Mouse (Mus musculus): ENCODE data around the gene Tmtc2. TPM values are rescaled to one million over a fixed set of nuclear protein-coding genes. Genes with fewer than 3 reads are reported as not detected.
A peak's percentile ranks its signal among the peaks of the same experiment; 100 is the strongest.

Tmtc2 gene
- polyA plus RNA-seq, 1 experiment from 2014 or later: 6.9 TPM

DNA sequence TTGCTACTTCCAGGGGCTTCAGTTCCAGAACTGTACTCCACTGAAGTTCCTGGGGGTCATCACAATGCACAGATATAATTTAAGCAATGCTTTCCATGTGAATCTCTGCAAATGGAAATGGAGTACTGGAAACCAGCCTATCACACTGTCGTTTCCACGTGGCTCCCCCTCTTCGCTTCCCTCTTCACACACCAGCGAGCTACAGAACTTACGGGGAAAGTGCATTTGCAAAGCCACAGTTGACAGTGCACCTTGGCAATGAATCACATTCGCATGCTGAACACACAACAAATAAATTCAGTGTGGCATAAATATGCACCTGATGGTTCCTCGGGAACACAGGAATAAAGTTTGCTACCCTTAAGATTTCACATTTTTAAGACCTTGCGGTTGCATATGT, 3.2 kb downstream of the Tmtc2 start:
- DNase-seq (no peak), ATAC-seq (ENCODE audit: insufficient read depth) (no peak)
- Histone ChIP-seq H3K4me3 (ENCODE audit: low read depth, low read length) (no peak overlapping the region), H3K36me3 (ENCODE audit: insufficient read depth) (no peaks in the 10 kb centered on the region), H3K27me3 (ENCODE audit: insufficient read depth, low read length) (no peaks in the 10 kb centered on the region), H3K9me3 (ENCODE audit: low read depth, low read length) (no peaks in the 10 kb centered on the region), H3K4me1 (ENCODE audit: insufficient read depth) (no peaks in the 10 kb centered on the region), H3K9ac (no peak overlapping the region), H3K4me2 (peak overlapping the region; percentile 16; the same call in 1 of the 2 replicates), H3K27ac (ENCODE audit: low read depth) (no peak overlapping the region)
- 77% methylated on average over 8 of the region's 8 CpGs for WGBS
- TF ChIP-seq CTCF (IDR thresholded peaks at IDR 0.05; ENCODE audit: low read depth): no peak

DNA sequence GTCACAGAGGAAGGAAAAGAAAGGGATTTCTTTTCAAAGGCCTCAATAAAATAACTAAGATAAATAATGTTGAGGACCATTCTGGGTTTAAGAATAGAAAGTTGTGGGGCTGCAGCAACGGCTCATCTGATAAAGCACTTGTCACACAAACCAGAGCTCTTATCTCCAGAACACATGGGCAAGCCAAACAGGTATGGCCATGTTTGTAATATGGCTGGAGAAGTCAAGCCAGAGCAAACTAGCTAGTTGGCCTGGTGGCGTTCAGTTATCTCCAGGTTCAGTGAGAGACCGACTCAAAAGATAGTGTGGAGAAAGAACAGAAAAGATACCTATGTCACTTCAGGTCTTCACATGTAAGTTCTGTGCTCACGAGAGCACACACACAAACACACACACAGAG, 4.7 kb downstream of the Tmtc2 start:
- H3K4me2 ChIP-seq: no peak overlapping the region
- no peak for TF ChIP-seq CTCF (IDR thresholded peaks at IDR 0.05; ENCODE audit: low read depth)
- H3K9me3 ChIP-seq (ENCODE audit: low read depth, low read length): no peaks in the 10 kb centered on the region
- no peak overlapping the region for H3K4me3 ChIP-seq (ENCODE audit: low read depth, low read length)
- no peaks in the 10 kb centered on the region for H3K27me3 ChIP-seq (ENCODE audit: insufficient read depth, low read length)
- no peak overlapping the region for H3K27ac ChIP-seq (ENCODE audit: low read depth)
- H3K9ac ChIP-seq: no peak overlapping the region
- H3K4me1 ChIP-seq (ENCODE audit: insufficient read depth): no peaks in the 10 kb centered on the region
- H3K36me3 ChIP-seq (ENCODE audit: insufficient read depth): no peaks in the 10 kb centered on the region
- DNase-seq: no peak
- no peak for ATAC-seq (ENCODE audit: insufficient read depth)
- 61% methylated on average over 4 of the region's 4 CpGs for WGBS

DNA sequence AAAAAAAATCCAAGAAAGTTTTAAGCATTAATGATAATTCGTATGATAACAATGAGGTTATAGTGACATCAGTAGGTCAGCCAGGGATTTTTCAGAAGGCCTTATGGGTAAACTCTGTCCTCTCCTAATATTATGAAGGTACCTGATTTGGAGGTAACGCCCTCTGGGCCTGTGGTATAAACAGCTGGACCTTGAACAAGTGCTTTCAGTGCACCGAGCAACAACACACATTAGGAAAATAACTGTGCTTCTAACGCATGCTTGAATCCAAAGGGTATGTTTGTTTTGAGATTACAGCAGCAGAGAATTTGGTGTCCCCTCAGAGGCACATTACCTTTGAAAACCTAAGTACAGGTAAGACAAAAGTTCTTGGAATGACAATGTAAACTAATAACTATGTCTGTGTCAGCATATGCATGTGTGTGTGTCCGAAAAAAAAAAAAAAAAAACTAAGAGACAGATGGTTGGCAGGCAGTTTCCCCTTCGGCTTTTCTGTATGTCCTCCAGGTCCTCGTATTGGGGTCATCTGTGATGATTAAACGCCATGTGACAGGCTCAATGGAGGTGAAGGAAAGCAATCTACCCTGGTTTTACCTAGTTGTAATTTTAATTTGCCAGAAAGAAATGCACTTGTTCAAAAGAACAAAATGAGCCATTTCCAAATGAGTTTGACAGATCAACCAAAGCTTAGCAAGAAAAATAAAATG, 6.3 kb downstream of the Tmtc2 start:
- H3K27me3 ChIP-seq (ENCODE audit: insufficient read depth, low read length): no peaks in the 10 kb centered on the region
- DNase-seq (no peak), ATAC-seq (ENCODE audit: insufficient read depth) (no peak)
- 75% methylated on average over 8 of the region's 8 CpGs for WGBS
- H3K36me3 ChIP-seq (ENCODE audit: insufficient read depth): no peaks in the 10 kb centered on the region
- H3K27ac ChIP-seq (ENCODE audit: low read depth): no peak overlapping the region
- no peak overlapping the region for H3K4me2 ChIP-seq
- no peak for TF ChIP-seq CTCF (IDR thresholded peaks at IDR 0.05; ENCODE audit: low read depth)
- no peaks in the 10 kb centered on the region for H3K4me1 ChIP-seq (ENCODE audit: insufficient read depth)
- no peak overlapping the region for H3K9ac ChIP-seq
- no peak overlapping the region for H3K4me3 ChIP-seq (ENCODE audit: low read depth, low read length)
- H3K9me3 ChIP-seq (ENCODE audit: low read depth, low read length): no peaks in the 10 kb centered on the region

DNA sequence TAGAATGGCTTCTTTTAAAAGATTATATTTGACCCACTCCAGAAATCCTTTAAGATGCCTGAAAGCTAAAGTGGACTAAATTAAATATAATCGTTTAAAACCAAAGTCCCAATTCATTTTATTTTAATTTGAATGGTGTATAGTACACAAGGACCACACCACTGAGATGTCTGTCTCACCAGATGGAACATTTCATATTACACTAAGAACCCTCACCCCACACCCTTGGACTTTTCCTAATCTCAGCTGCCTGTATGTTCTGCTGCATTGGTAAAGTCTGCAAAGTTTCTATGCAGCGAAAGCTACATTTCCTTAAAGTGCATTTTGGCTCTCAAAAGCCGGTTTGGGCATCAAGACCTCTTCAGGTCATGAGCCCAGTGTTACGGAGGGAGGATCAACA, 12.7 kb downstream of the Tmtc2 start:
- no peak overlapping the region for H3K4me3 ChIP-seq (ENCODE audit: low read depth, low read length)
- H3K9me3 ChIP-seq (ENCODE audit: low read depth, low read length): no peaks in the 10 kb centered on the region
- H3K27ac ChIP-seq (ENCODE audit: low read depth): no peak overlapping the region
- H3K27me3 ChIP-seq (ENCODE audit: insufficient read depth, low read length): no peaks in the 10 kb centered on the region
- no peaks in the 10 kb centered on the region for H3K36me3 ChIP-seq (ENCODE audit: insufficient read depth)
- DNase-seq (peak; percentile 72), ATAC-seq (ENCODE audit: insufficient read depth) (peak; percentile 87)
- no peaks in the 10 kb centered on the region for H3K4me1 ChIP-seq (ENCODE audit: insufficient read depth)
- TF ChIP-seq CTCF (IDR thresholded peaks at IDR 0.05; ENCODE audit: low read depth): no peak
- H3K4me2 ChIP-seq: no peak overlapping the region
- 51% methylated on average over 4 of the region's 4 CpGs for WGBS
- no peak overlapping the region for H3K9ac ChIP-seq

DNA sequence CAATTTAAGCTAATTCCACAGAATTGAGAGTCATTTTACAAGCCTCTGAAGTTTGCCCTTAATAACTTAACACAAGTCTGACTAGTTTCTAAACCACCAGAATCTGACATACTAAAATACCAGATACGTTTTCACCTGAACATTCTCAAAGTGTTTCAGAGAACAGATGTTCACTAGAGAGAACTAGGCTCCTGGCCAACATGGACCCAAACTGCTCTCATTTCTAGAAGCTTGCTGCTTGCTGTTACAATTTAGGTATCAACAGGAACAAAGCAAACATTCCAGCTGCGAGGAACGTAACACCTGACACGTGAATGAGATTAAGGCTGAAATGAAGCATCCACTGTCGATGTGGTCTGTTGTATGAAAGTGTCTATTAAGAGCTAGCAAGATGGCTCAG, 16.7 kb downstream of the Tmtc2 start:
- WGBS: 57% methylated on average over 5 of the region's 5 CpGs
- H3K4me2 ChIP-seq: no peak overlapping the region
- no peak overlapping the region for H3K9ac ChIP-seq
- H3K4me1 ChIP-seq (ENCODE audit: insufficient read depth): no peaks in the 10 kb centered on the region
- no peaks in the 10 kb centered on the region for H3K27me3 ChIP-seq (ENCODE audit: insufficient read depth, low read length)
- DNase-seq (no peak), ATAC-seq (ENCODE audit: insufficient read depth) (no peak)
- no peak overlapping the region for H3K27ac ChIP-seq (ENCODE audit: low read depth)
- no peaks in the 10 kb centered on the region for H3K36me3 ChIP-seq (ENCODE audit: insufficient read depth)
- TF ChIP-seq CTCF (IDR thresholded peaks at IDR 0.05; ENCODE audit: low read depth): no peak
- no peak overlapping the region for H3K4me3 ChIP-seq (ENCODE audit: low read depth, low read length)
- H3K9me3 ChIP-seq (ENCODE audit: low read depth, low read length): no peaks in the 10 kb centered on the region

DNA sequence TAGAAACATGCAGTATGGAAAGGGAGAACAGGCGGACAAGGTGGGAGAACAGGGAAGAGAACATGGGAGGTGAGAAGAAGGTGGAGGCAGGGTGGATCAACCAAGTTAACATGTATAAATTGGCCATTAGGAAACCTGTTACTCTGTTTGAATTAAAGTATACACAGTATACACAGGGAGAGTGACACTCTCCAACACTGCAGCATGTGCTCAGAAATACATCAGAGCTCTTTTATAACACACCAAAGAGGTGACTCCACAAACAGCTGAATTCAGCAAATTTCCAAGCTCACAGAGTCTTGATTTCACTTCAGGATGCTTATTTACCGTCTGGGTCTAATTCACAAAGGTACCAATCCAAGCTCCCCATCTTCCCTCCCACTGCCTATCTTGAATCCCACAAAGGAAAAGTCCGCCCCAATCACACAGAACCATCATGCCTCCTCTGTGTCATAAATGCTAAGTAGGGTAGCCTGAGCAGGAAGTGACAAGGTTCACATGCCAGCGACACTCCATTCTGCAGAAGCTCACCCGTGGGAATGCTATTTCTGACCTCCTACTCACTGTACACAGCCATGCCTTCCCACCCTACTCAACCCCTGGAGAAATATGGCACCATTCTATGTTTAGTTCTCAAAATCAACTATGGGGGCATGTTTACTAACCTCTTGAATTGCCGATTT, 17.2 kb downstream of the Tmtc2 start:
- Histone ChIP-seq H3K9ac (no peak overlapping the region), H3K9me3 (ENCODE audit: low read depth, low read length) (no peaks in the 10 kb centered on the region), H3K36me3 (ENCODE audit: insufficient read depth) (no peaks in the 10 kb centered on the region), H3K4me2 (no peak overlapping the region), H3K4me3 (ENCODE audit: low read depth, low read length) (no peak overlapping the region), H3K4me1 (ENCODE audit: insufficient read depth) (no peaks in the 10 kb centered on the region), H3K27me3 (ENCODE audit: insufficient read depth, low read length) (no peaks in the 10 kb centered on the region), H3K27ac (ENCODE audit: low read depth) (no peak overlapping the region)
- WGBS: 65% methylated on average over 6 of the region's 6 CpGs
- TF ChIP-seq CTCF (IDR thresholded peaks at IDR 0.05; ENCODE audit: low read depth): no peak
- ATAC-seq (ENCODE audit: insufficient read depth) (no peak), DNase-seq (no peak)

DNA sequence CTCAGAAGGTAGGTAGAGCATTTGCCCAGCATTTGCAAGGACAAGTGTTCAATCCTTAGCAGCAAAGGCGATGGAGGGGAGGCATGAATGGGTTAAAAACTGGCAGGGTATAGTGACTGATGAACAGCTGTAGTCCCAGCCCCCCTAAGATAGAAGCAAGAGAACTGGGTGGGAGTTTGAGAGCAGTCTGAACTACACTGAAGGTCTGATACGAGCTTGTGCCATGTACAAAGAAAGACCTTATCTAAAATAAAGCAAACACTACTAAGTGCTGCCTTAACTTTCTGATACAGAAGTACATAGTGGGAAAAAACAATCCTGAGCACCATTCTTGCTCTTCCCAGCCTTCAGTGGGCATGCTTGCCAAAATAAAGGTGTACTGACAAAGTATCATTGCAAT, 20.1 kb downstream of the Tmtc2 start:
- H3K4me2 ChIP-seq: no peak overlapping the region
- TF ChIP-seq CTCF (IDR thresholded peaks at IDR 0.05; ENCODE audit: low read depth): no peak
- no peaks in the 10 kb centered on the region for H3K27me3 ChIP-seq (ENCODE audit: insufficient read depth, low read length)
- ATAC-seq (ENCODE audit: insufficient read depth) (no peak), DNase-seq (no peak)
- H3K4me1 ChIP-seq (ENCODE audit: insufficient read depth): no peaks in the 10 kb centered on the region
- WGBS: 57% methylated on average over 2 of the region's 2 CpGs
- no peak overlapping the region for H3K9ac ChIP-seq
- H3K9me3 ChIP-seq (ENCODE audit: low read depth, low read length): no peaks in the 10 kb centered on the region
- no peak overlapping the region for H3K4me3 ChIP-seq (ENCODE audit: low read depth, low read length)
- H3K27ac ChIP-seq (ENCODE audit: low read depth): no peak overlapping the region
- H3K36me3 ChIP-seq (ENCODE audit: insufficient read depth): no peaks in the 10 kb centered on the region
